Mouse (Mus musculus): ENCODE data around the gene Sorbs2. TPM values are rescaled to one million over a fixed set of nuclear protein-coding genes. Genes with fewer than 3 reads are reported as not detected.

The Sorbs2 gene
- total RNA-seq, 4 experiments from 2014 or later: 134 to 286 (median 185) TPM

DNA sequence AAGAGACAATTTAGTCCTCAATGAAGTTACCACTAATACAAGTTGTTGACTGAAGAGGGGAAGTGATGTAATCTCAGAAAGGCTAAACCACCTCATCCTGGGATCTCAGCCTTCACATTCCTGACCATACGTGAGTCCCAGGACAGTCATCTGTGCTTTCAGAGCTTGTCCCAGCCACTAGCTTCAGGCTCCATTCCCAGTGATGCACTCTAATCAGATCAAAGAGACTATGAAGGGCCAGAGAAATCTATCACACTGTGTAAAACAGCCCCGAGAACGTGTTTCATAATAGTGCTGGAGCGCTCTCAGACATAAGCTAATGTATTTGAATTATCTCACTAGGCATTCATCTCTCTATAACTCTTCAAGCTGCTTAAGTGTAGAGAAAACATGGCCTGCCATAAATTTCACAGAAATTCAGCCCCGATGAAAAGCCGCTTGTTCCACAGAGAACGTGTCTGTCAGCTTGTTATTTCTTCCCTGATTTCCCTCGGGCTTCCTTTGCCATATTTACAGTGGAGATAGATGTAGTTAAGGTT is 175.3 kb downstream of the Sorbs2 start:
- DNase-seq: no peak

DNA sequence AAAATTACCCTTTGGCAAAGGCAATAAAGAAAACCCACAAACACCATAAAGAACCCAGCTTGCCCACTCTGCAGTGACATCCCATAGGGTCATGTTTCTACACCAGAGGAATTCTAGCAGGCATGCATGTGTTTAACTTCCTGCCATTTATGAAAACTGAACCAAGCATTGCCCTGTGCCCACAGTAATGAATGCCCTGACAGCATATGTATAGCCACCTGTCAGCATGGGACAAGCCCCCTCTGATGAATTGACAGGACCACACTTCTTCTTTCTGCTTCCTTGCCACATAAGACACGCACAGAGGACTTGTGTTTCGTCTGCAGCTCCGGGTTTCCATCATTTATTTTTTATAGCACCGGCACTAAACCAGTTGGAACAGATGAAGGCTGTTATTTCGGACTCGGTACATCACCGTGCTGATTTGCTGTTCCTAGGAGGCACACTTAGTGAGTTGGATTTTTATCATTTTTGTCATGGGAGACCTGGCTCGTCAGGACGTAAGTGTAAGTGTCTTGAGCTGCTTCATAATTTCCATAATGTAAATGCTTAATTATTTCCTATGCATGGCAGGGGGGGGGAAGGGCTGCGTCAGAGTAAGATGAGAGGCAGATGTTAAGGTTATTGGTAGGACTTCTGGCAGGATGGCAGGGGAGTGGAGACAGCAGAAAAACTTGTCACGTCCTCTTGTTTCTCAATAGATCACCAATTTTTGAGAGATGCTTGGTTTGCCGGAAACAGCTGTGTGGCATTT is 180.5 kb downstream of the Sorbs2 start:
- DNase-seq: no peak

DNA sequence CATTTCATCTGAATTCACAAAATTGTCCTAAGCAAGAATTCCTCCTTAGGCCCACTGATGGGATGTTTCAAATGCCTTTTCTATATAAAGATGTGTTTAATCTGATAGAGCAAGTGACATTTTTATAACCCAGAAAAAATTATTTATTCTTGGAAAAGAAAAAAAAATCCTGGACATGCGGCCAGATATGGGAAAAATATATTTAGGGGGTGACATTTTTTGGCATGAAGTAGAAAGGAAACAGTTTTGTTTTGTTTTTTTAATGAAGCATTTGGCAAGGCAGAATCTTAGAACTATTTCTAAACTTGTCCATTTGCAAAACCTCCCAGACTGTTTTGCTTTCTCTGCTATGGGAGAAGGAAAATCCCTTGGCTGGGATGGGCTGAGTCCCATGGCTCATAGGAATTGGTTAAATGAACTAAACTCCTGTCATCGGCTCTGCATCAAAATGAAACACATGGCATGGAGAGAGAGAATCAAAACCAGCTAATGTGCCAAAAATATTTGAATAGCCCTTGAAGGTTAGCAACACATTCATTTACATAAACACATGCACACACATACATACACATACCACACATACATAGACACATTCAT is 182.1 kb downstream of the Sorbs2 start:
- no peak for DNase-seq

DNA sequence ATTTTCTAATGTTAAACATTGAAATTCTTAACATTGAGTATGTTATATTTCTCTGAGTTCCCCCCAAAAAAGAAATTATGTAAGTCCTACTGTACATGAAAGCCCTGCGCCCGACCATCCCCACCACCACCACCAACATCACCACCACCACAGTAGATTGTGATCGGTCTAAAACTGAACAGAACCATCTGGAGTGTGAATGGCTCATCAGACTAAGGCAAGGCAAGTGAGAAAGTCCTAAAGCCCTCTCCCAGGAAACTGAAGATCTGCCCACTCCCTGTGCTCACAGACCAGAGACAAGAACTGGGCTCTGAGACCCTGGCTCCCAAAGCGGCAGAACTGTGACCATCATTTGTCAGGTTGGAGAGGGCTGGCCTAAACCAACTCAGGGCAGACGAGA is 192.5 kb downstream of the Sorbs2 start:
- DNase-seq: no peak

DNA sequence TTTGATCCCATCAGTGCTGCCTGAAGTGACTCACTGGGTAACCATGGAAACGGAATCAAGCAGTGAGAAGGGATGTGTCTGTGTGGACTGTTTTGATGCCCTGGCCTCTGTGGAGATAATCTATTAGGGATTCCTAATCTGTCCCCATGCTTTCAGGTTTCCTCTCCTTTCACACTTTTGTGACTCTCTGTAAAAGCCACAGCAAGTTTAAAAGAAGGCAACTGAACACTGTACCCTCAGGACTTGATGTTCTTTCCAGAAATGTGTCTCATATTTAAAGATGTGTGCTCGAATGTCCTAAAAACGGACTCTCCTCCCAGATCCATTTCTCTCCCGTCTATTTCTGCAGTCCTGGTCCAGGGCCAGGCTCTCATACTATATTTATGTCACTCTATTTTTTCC is 196.1 kb downstream of the Sorbs2 start:
- DNase-seq: no peak

DNA sequence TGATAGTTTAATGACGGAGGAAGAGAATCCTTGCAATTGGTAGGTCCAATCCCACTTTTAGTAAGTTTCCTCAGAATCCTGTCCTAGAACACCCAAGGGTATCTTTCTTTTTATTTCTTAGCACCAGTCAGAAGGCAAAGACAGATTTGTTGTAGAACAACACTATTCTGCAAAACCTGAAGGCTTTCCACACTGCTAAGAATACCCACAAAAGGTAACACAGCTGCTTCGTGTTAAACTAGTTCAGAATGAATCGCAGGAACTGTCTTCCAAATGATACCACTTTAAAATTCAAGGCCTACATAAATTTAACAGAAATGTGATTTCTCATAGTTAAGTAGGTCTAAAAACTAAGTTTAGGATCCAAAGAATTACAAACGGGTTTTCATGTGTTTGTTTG is 201.5 kb downstream of the Sorbs2 start:
- DNase-seq: no peak

DNA sequence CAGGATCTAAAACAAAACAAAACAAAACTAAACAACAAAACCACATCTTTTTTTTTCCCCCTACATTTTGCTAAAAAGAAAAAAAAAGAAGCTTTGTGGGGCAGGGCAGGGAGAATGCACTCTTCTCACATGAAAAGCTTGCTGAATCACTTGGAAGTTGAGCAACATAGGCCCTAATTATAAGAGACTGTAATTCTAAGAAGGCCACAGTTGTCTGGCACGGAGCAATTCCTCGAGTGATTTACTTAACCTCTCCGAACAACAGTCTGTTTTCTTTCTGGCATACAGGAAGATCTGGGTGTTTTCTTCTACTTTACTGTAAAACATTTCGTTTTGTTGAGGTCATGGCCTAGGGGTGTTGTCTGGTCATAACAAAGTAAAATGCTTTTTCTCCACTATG is 202.1 kb downstream of the Sorbs2 start:
- peak; percentile 26 for DNase-seq

DNA sequence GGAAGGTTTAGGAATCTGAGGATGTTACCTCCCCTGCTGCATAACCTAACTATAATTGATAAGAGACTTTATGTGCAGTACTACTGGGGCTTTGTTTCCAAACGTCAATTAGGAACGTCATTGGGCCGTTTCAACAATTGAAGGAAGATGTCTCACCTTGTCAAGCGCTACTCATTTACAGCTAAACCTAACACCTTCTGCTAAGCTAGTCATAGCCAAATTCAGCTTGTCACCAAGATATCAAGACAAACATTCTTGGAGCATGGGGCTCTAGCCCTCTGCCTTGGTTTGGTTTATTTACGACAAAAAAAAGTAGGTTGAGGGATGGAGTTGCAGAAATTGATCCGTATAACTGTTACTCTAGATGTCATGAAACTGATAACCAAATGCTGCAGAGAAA is 205.0 kb downstream of the Sorbs2 start:
- DNase-seq: no peak

DNA sequence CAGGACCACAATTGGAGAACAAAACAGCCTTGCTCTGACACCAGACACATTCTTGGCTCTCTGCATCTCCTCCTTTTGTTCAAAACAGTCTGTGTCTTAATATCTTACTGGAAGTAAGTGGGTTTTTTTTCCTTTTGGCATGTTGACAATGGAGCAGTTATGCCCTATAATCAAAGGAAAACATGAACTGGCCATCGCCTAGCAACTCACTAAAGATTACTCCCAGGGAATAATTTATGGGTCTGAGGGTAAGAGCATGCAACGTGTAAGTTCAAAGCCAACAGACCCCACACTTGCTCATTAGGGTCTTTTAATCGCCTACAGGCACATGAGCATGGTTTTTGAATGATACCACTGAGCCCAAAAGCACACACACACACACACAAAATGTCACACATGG is 207.2 kb downstream of the Sorbs2 start:
- no peak for DNase-seq

DNA sequence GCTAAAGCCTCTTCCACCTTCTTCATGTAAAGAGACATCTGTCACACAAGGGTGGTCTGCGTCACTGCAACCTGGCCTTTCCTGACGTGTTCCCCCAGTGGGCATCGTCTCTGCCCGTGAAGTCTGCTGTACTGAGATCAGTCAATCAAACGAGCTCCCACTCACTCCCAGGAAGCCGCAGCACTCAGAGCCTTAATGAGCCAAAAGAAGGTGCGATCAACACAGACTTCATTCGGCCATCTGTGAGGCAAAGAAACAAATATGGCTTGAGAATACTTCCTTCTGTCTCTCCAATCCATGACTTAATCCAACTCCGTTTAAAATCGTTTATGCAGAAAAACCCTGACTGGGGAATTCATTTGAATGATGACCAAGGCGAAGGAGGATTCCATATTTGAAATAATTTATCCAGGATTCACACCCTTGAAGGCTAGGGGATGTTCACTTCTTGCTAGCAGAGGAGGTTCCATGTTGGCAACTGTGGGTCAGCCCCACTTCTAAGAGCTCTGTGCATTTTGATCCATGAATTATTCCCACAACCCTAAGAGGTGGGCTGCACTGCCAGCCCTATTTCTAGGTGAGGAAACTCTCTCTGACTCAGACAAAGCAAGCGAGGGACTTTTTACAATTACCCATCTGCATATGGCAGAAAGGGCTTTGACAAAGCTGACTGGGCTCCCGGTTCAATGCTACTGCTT is 207.9 kb downstream of the Sorbs2 start:
- no peak for DNase-seq

DNA sequence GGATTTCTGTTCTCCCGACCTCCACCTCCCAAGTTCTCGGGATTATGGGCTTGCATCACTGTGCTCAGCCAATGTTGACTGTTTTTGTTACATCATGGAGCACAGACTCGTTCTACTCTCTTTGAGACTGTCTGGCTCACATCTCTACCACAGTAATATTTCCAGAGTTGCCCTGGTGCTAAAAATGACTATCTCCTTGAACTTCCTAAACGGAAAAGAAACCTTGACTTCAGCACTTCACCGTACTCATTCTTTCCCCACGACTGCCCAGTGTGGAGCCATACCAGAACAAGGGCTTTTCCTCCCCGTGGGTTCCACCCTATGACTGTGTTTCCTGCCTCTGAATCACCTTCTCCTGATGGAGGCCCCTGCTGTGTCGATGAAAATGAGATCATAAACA is 212.2 kb downstream of the Sorbs2 start:
- peak; percentile 14 for DNase-seq

DNA sequence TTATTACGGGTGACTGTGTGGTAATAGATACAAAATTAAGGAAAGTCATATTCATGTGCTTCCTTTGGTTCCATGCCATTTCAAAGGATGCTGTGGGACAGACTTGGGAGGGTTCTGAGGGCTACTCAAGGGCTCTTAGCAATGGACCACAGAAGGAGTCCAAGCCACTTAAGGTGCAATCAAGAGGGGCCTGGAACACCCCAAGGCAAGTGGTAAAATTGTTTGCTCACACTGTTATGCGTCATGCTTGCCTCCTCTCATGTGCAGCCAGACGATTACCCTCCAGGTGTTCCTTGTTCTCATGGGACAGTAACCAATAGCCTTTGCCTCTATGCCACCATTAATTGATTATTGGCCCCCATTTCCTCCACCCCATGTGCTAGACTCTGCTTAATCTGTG is 216.6 kb downstream of the Sorbs2 start:
- no peak for DNase-seq

DNA sequence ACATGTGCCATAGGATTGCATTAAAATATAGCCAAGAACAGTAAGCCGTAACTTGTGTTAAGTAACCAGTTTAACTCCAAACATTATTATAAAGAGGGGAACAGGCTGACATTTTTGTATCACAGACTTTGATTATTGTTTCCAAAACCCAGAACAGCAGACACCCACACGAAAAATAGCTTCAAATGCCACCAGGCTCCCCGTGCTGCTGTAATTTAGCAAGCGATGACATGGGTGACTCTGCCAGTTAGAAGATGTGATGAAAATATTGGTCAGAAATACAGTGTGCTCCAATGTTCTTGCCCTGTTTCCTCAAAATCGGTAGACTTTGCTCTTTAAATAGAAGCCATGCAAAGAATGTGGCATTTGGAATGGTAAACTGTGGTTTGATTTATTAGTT is 217.7 kb downstream of the Sorbs2 start:
- no peak for DNase-seq

DNA sequence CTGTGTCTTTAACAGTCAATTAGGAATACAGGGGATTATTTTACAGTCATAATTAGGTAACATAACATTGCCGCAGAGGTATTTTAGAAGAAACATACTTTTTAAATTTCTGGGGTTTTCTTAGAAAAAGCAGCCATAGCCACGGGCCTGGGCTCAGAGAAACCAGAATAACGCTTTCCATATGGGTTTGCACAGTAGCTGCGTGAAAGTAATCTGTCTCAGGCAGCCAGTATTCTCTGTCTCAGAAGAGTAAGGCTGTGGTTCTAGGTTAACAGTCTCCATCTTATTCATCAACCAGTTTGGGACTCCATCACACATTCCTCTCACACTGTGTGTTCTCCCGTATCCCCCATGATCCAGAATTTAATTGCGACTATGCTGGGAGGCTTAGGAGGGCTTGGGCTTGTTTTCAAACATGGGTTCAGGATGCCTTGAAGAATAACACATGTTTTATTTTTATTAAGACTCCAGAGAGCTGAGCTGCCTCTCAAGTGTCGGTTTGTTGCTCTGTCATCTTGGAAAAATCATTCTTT is 222.3 kb downstream of the Sorbs2 start:
- DNase-seq: no peak

DNA sequence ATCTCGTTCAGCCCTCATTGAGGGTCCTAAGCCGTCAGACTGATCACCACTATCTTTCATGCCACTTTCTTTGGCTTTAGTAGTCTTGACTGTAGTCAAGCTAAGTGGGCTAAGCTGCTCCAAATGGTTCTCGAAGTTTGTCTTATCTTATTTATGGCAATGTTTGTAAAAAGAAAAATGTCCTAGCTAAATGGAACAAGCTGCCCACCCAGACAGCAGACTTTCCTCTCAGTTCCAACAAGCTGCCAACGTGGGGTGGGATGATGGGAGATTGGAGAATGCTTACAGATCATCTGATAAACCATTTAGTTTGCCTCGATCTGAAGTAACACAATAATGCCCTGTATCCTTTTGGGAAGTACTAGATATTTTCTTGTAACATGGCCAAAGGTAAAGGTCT is 223.2 kb downstream of the Sorbs2 start:
- DNase-seq: no peak

DNA sequence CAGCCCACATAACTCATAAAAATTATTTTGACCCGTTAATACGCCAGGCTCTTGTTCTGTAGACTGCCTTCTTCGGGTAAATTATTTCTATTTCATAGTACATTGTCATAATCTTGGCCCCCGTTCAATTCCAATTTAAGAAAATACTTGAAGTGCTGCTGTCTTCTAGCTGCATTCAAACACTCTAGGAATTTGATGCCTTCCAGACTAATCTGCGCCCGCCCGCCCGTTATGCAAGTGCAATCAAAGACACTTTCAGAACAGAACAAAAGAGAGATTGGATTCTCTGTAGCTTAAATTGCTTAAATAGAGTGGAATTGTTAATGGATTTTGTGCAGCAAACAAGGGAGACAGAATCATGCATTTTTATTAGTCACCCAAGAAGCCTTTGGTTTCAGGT is 226.5 kb downstream of the Sorbs2 start:
- no peak for DNase-seq

DNA sequence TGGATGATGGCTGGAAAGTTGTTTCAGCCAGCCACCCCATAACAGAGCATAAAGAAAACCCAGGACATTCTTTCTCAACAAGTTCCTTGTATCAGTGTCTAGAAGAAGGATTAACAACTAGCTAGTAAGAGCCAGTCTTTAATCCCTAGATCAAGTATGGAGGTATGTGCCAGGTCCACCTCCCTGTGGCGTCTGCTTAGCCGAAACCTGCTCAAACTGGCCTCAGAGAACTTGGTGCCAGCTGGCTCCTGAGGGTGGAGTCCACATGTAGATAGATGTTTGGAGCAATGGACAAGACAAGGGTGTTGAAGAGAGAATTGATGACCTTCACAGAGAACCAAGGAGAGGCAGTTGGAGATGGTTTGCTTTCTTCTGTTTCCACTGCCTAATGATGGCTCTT is 229.7 kb downstream of the Sorbs2 start:
- no peak for DNase-seq

DNA sequence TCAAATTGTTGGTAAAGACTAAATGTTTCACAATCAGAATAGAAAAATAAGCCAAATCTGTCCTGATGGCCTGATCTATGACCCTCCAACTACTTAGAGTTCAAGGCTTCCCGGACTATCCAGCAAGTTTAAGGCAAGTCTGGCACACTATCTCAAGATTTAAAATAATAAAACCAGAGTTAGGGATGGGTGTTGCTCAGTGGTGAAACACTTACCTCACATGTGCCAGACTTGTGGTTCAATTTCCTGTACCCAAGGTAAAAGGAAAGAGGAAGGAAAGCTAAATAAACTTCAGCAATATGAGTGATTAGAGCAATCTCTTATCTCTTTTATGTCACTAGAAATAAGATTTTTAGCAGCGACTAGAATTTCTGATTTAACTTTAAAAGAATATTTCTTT is 235.7 kb downstream of the Sorbs2 start:
- DNase-seq: no peak

DNA sequence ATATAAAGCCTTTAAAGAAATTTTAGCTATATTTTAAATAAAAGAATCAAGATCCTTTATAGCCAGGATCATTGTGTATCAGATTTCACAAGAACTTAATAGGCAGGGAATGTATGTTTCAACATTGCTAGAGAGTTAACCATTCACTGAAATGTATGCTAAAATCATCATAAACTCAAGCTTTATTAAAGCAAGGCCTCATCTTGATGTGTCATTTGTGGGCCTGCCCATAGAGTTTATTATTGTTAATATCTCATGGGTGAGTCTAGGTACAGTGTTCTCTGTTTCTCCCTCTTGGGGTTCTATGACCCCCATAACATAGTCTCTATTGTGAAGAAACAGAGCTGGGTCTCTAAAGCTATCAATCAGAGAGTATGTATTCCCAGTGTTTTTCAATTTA is 236.2 kb downstream of the Sorbs2 start:
- DNase-seq: no peak

DNA sequence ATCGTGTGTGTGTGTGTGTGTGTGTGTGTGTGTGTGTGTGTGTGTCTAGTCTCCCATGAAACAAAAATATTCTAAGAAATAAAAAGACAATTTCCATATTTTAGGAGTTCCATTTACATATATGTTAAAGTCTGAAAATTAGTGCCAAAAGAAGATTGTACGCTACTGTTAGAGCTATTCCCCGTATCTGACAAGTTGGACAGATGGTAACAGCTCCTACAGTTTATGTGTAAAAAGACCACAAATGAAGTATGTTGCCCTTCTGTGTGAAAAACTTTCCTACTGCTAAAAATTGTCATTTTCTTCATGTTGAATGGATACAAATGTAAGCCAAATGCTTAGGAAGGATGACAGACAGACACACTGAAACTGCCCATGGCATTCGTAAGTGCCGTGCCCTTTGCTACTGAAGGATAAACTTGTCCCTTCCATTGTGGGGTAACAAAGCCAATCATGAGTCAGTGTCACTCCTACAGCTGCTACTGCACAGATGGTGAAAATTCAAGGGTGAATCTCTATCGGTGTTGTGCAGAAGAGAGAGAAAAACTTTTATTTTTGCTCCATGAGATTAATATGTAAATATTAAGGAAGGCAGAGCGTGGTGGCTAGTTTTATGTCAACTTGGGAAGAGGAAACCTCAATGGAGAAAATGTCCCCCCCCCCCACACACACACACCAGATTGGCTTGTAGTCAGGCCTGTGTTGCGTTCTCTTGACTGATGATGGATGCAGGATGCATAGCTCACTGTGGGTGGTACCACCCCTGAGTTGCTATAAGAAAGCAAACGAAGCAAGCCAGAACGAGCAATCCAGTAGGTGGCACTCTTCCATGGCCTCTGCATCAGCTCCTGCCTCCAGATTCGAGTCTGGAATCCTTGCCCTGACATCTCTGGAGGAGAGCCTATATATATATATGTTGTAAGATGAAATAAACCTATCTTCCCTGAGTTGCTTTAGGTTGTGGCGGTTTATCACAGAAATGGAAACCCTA is 244.2 kb downstream of the Sorbs2 start:
- DNase-seq: no peak

DNA sequence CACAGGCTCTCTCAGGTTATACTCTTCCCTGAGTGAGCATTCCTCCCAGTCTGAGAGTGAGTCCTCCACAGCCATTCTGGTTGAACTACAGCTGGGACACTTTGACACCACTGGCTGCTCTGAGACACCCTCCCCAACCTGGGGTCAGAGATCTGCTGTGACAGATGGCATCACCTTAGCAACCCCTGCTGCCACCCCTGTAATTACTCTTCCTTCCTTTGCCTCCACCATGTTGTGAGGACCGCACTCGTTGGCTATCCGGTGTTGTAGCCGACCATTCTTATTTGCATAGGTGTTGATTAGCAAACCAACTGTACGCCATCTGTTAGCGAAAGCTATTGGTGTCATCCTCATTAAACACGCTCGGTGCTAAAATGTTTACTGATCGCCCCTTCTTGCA is 247.9 kb downstream of the Sorbs2 start:
- DNase-seq: no peak

DNA sequence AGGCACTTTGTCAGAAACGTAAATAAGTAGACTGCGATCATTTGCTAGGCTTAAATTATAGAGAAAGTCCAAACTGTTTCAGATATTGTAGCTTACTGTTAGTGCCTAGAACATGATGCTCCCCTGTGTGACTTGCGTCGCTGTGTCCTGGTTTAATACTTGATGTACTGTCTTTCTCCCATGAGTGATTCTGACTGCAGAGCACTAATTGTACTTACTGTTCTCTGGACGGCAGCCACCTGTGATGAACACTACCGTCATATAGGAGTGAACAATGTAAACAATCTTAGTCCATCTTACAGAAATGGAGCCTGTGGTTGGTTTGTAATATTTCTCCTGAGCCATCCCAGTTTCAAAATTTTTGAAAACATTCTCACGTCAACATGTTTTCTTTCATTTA is 248.4 kb downstream of the Sorbs2 start:
- no peak for DNase-seq
